Mouse (Mus musculus) layer of hippocampus, postnatal 10 days (tissue): ENCODE results near the gene Arid4b. TPM values are rescaled to one million over a fixed set of nuclear protein-coding genes. Genes with fewer than 3 reads are reported as not detected.

Experiments
- total RNA-seq, 2 experiments: library from RNA; stranded (reverse); gene quantifications; 2 replicates each; pipeline ENCODE4 v1.2.3; 2021

Arid4b gene
- total RNA-seq, 2 experiments from 2014 or later: 48.6 to 48.8 TPM

Other genes starting within 250 kb of the Arid4b start
- gene B3galnt2, start 108.8 kb upstream of the Arid4b start, total RNA-seq: 10 to 100 TPM; 13.0 to 15.4 TPM
- 10 to 100 TPM; 67.2 to 83.9 TPM for gene Tbce, start 23.6 kb upstream of the Arid4b start, total RNA-seq
- gene Ggps1, start 256 bp downstream of the Arid4b start, total RNA-seq: 10 to 100 TPM; 54.4 to 63.7 TPM